Mouse (Mus musculus) kidney, postnatal 36 days (tissue): ENCODE measurements around the gene Dgki.

Experiments
- DNase-seq, 2 experiments: peaks; one replicate each; pipeline ENCODE4 v3.0.0; 2021 to 2022; ENCODE audit warnings: mixed read lengths in 2 of 2

Dgki gene

DNA sequence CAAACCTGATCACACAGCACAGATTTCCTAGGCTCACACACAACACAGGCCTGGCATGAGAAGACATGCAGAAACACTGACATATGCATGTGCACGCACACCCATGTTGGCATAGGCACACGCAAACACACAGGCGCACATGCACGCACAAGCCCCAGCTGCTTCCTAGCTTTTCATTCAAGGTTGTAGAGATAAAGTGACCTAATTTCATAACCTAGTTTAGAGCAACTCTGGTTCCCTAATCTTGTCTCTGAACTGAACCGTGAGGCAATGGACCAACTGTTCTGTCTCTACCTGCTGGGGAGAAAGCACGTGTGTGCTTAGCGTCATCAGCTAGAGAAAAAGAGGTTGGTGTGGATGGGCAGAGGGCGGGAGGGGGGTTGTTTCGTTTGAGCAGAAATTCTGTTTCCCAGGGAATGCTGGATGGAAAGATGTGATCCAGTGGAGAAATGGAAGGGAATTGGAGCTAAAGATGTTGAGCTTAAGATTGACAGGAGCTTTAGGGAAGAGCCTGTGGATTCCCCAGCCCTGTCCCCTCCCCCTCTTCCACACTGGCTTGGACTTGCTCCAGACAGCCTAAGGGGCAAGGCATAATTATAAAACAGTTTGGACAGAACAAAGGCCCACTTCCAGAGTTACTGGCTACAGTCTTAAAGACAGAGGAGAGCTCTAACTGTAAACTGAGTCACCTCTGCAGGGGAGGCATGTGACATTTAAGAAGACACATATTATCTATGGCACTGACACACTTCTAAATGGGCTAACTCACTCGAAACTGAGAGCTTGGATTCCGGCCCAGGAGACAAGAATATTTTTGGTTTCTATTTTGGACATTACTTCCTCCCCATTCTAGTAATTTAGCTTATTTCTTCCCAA, 156.8 kb downstream of the Dgki start:
- peak; percentile 3 to 25 for DNase-seq

DNA sequence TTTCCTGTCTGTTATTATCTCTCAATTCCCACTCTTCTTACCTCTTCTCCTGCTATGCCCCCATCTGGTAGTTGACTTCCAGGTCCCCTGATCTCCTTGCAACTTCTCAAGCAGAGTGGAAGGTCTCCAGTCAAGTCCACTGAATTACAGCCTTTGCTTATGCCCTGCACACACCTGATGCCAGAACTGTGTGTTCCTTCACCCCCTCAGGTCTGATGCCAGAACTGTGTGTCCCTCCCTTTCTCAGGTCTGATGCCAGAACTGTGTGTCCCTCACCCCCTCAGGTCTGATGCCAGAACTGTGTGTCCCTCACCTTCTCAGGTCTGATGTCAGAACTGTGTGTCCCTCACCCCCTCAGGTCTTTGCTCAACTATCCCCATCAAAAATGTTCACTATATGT, 161.2 kb downstream of the Dgki start:
- DNase-seq = no peak

DNA sequence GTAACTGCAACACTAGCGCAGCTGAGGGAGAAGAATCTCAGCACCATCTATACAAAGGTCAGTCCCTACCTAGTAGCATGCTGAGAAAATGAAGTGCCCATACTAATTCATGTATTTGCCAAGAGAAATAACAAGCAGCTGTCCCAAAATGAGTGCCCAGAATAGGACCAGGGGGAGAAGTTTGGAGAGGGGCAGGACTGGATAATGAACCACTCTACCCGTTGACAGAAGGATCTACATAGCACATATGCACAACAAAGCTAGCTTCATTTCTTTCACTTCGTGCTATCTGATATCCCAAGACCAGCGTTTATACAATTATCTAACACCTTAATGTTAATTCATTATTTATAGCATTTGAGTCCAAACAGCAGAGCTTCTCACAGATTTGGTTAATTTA, 168.7 kb downstream of the Dgki start:
- DNase-seq = no peak

DNA sequence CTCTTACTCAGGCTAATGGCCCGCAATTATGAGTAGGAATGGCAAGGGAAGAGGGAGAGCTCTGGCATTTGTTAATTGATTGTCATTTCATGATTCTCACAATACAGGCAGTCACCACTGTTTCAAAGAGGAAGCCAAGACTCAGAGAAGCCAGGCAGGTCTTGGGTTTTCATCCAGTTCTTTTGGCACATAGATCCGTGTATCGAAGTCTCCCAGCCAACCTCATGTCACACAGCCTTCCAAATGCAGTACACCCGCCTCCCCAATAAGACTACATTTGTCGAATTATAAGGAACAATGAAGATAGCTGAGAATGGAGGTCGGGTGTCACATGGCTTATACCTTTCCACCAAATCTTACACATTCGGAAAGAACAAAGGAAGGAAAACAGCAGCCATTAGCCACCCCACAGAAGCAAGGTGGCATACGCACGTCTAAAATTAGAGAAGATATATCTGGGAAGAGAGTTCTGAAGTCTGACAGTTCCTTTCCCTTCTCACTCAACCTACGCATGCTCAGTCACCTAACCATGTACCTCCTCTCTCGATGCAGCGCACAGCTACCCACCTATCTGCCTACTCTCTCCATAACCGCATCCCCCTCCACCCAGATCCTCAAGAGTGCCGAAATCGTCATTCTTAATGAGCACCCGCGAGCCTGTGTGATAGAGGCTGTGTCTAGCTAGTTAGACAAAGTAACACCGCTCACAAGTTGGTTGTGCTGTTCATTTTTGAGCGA, 179.4 kb downstream of the Dgki start:
- DNase-seq = no peak

DNA sequence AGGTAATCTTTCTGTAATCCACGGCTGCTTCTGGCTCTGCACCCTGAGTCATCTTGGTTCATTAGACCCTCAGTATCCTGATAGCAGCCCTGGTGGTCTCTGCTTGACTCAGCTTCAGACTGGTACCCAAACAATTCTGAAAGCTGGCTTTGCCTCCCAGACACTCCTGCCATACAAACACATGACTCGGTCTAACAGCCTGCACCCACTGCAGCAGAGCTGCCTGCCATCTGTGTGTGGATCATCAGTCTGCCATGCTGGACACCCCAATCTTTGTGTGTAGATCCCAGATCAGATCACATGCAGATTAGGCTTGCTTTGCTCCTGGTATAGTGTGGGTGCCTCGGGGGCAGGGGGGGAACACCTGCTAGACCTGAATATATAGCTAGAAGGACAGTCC, 180.8 kb downstream of the Dgki start:
- DNase-seq = no peak

DNA sequence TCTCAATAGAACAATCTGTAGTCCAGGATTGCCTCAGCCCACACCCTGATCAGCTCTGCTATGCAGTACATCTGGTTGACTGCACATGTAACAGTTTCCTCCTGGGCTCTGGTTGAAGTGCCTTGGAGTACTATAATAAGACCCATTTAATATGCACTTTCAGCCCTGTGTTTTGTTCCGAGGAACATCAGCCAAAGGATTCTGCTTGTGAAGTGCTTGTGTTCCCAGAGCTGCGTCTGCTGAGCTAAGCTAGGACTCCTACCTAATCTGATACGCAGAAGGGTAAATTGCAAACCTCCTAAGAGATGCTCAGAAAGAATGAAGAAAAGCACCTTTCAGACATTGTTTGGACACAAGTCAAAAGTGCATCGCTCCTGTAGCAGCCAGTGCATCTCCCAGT, 186.9 kb downstream of the Dgki start:
- DNase-seq = no peak

DNA sequence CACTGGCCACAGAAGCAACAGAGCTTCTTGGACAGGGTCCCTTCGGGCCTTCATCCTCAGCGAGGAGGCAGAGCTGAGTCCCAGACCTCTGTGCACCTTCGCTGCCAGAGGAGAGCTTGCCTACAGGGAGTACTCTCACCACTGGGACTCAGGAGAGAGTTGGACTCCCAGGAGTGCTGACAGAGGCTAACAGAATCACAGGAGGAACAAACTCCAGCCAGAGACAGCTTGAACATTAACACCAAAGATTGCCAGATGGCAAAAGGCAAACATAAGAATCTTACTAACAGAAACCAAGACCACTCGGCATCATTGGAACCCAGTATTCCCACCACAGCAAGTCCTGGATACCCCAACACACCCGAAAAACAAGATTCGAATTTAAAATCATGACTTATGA, 193.7 kb downstream of the Dgki start:
- peak; percentile 19 to 47 for DNase-seq

DNA sequence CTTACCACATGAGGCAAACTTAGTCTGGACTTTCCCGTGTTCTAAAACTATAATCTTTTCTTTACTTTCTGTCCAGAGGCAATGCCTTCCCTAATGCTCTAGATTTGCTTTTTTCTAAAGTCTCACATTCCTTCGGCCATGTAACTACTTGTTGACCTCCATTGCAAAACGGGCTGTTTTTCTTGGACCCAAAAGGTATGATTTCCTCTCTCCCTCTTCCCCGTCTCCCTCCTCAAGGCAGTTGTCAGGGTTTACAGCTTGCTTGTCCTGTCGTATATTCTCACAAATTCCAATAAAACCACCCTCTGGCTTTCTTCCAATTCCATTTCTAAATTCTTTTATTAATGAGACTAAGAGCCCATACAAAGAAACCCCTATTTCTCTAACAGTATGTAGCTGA, 199.6 kb downstream of the Dgki start:
- DNase-seq = peak in 1 of 2 experiments; percentile 12

DNA sequence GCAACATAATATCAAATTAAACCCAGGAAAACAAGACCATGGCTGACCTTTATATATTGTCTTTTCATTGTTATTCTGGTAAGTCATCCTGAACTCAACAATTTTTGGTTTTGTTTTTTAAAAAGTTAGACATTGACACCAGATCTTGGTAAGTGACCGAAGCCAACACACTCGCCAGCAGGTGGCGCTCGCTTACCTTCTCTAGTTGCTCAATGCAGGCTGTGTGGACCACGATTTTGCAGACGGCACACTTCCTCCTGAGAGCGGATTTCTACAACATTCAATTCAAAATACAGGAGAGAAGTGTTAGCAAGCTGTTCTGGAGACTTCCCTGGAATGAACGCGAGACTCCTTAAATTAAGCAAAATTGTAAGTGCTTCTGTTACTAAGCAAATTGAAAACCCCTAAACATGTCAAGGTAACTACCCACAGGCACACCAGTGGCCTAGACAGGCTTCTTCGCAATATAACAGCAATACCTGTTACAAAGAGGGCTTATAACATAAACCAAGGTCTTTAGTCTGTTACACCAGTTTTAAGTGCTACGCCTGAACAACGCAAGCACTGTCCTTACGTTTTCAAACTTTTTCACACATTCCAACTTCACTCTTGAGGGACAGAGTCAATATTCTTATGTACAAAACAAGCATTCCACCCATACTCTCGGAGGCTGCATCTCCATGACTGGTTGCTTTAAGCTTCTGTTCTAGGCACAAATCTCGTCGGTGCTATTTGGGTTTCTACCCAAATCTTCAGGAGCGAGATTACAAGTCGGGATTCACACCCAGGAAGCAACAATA, 202.4 kb downstream of the Dgki start:
- peak; percentile 82 to 94 for DNase-seq

DNA sequence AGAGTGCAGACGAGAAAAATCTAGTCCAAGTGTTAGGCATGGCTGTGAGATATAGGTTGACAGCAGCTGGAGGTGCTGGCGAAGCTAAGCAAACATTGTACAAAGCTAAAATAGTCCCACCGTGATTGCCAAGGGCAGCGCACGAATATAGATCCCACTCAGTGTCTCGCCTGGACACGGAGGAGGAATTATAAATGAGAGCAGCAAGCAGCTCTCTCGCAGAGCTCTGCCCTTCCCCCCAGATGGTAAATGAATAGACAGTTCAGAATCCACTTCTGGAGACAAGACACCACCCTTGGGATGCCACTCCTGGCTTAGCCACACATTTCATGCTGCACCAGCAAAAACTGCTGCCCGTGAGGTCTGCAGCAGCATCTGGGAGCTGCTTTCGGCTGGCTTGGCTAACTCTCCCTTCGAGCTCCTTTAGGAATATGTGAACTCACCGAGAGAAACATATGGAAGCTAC, 203.1 kb downstream of the Dgki start:
- DNase-seq = peak; percentile 53 to 71

DNA sequence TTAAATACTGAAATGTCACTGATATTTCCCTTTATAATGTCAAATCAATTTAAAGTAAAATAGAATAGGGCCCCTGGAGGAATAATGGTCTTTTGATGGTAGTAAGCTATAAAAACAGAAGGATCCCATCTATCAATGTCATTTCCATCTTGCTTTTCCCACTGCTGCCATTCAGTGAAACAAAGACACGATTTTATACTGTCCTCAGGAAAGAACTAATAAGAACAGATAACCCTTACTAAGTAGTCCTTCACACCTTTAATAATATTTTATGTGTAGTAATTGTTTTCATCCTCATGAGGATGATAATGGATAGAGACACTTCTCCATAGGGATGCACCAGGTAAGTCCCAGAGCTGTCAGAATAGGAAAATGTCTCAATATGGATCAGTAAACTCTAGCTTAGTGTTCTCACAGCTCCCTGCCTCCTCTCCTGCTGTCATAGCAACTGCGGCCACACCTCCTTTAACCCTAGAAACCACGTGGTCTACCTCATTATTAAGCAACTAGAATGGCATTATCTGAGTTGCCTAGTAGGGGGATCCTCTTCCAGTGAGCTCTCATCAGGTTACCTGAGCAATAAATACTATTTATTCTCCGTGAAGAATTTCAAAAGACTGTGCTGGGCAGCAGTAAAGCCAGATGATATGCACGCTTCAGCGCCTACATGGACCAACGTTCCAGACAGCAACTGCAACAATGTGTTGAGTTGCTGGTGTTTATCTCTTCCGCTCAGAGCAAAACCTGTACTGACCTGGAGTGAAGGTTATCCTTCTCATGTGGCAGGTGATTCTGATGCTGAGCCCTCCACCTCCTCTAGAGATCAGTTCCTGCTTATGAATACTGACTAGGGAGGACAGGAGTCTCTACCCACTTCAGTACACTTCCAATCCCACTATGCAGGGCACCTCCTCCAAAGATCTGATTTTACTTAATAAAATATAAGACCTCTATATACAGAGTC, 210.6 kb downstream of the Dgki start:
- no peak for DNase-seq

DNA sequence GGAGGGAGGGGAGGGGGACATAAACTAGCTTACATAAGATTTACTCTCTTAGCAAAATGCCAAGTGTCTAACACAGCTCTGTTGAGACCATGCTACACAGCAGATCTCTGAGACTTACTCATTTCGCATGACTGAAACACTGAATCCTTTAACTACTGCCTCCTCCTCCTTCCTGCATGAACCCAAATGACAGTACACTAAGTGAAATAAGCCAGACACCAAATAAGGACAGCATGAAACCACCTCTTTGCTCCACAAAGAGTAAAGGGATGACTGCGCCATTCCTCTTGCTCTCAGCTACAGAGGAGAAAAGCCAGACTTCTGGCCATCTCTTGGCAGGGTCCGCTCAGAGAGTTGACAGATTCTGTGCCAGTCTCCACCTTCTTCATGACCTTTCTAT, 217.0 kb downstream of the Dgki start:
- DNase-seq = no peak

DNA sequence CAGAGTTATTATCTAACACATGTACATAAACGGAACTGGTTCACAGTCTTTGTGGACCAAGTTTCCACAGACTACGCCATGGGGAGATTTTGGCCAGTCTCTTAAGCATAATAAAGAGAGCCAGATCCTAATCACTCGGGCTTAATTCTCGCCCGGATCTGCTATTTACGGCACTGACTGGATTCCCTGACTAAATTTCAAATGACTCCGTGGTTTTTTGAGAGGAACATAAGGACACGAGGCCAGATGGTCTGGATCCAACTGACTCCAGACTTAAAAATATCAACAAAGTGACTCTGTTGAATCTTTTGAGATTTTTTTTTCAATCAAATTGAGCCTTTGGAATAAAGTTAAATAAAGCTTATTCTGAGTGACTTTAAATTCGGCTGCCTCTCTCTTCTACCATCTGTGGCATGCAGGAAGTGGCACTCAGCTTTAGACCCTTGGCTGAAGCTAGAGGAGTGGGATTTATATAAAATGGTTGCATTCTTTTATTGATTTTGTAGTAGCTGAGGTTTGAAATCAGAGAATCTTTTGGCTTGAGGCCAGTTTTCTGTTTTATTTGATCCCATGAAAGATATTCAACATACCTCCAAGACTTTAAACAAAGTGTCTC, 227.5 kb downstream of the Dgki start:
- DNase-seq = peak in 1 of 2 experiments; percentile 30

DNA sequence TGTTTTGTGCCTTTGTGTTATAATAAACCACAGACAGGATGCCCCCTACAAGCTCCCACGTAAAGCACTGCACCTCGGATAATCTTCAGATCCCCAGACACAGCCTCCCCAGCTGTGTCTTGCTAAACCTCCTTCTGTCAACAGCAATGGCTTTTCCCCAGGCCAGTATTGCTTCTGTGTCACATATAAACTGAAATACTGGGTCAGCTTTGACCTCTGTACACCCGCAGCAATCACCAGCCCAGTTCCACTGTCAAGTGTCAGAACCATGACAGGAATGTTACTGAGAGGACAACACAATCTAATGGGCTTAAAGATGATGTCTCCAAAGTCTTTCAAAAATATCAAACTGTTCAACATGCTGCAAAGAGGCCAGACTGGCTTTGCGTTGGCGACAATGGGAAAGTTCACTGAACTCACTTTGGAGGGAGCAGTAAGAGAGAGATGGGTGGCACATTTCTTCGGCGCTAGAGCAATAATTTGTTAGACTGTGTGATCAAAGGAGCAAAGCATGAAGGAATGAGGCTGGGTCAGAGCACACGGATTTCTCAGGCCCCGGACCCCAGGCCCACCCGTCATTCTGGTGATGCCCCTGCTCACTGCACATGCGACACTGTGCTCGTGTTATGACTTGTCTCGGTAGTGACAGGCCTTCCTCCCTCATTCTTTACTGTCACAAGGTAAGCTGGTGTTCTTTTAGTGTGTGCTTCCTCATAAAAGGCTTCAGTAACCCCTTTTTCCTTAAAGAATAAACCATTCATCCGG, 230.0 kb downstream of the Dgki start:
- DNase-seq = peak in 1 of 2 experiments; percentile 12

DNA sequence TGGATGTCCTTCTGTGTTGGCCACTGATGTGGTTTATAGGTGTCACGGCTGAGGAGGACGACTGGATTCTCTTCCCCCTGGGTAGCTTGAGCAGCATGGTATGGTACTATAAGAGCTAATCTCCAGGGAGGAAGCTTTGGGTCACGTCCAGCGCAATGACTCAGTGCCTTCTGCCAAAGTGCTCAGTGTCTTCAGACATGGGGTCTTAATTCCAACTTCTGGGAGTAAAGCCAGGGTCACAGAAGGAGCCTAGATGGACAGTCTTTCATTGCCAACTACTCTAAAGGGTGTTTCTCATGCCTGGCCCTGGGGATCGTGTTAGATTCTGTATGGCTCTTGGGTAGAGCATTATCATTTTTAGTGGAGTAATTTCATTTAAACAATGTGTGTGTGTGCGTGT, 231.2 kb downstream of the Dgki start:
- no peak for DNase-seq

DNA sequence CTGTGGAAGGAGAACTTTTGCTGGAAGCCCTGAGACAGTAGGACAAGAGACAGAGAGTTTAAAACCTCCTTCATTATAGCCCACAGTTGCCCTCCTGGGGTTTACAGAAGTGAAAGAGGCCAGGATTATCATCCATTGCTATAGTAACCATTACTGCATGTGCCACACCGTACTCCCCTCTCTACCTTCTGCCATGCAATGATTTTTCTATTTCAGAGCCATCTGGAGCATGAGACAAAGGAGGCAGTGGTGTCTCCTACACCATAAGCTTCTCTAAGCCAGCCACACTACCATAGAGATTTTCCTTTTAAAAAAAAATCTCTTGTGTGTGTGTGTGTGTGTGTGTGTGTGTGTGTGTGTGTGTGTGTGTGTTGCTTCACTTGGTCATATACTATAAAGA, 232.6 kb downstream of the Dgki start:
- no peak for DNase-seq

DNA sequence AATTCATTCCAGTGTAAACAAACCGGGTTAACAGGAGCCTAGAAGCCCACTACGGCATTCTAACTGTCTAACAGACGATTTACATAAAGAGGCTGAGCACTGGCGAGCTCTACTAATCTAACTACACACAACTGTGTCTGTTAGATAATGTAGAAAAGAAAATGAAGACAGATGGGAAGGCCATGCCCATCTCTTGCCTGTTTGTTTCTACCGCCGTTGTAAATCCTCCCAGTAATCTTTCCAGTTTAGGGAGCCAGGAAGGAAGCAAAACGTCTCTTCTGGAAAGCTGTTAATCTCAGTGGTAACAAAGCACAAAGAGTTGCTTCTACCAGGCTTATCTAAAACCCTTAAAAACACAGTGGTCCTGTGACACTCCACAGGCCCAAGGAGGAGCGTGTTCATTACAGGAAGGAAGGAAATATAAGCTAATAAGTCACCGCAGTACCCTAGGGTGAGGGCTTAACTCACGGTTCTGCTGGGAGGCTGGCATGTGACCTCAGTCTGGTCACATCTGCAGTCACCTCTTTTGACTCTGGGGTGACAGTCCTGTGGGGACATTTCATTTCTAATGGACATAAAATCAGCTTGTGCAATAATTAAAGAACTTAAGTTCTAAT, 235.7 kb downstream of the Dgki start:
- no peak for DNase-seq

DNA sequence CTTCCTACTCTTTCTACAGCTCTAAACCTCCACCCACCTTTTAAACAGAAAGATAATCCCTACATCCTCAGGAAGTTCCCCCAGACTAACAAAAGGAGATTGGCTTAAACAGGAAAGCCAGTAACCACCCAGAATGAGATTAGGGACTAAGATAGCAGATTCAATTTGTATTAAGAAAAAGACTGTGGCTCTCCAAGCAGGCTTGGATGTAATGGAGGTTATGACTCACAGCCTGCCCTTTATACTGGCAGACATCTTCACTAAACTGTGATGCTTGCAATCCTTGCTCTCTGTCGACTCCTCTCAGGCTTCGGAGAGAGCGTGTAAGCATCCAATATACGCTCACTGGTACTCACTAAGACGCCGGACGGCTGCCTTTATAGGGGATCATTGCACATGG, 236.7 kb downstream of the Dgki start:
- DNase-seq = no peak

DNA sequence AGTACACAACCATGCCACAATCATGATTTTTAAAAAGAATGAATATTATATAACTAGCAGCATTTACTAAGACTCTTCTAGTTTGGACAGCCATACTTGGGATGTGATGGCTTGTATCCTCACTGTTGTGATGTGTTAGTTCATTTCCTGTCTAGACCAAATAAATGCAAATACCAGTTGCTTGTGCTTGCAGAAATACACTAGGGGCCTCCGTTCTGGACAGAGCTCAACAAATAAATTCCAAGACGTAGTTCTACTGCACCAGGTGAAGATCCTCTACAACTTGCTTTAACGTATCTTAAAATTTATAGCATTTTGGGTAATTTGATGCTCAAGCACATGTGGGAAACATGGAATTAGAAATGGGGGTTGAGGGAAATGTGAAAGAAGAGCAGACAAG, 239.9 kb downstream of the Dgki start:
- no peak for DNase-seq

DNA sequence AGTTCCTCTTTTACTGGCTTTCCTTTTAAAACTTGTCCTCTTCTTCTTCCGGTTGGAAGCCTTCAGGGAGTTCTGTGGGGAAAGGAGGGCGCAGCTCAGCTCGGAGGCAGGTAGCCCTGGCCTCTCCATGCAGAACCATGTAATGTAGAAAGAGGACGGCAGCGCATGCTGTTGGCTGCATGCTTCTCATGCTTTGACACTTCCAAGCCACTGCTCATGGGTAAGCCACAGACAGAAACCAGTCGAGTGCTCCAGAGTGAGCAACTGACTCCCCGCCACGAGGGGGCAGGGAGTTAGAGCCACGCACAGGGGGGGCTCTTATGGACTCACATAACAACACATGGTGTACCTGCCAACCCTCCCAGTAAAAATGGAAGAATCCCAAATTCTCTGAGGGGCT, 242.0 kb downstream of the Dgki start:
- DNase-seq = no peak
